Mouse (Mus musculus) heart, postnatal 0 days (tissue): ENCODE measurements around the gene Olfr616.

ENCODE experiments used
- CTCF ChIP-seq: IDR thresholded peaks from 2 replicates; pipeline ENCODE4 v1.5.1; 2016; ENCODE audit warnings: antibody characterized with exemption, control low read depth, low read depth
- EP300 ChIP-seq: IDR thresholded peaks from 2 replicates; pipeline ENCODE4 v1.6.1; 2016; ENCODE audit warnings: antibody characterized with exemption, low read depth

GRCm38 (mm10) chr7:103547774-103548173, 21.2 kb downstream of the Olfr616 start, which contains the start of gene Olfr613:
- TF ChIP-seq CTCF = no peak
- TF ChIP-seq EP300 = no peak
